Comparison of ENCODE assay signal across 13 mouse cellular contexts in the genomic region with DNA sequence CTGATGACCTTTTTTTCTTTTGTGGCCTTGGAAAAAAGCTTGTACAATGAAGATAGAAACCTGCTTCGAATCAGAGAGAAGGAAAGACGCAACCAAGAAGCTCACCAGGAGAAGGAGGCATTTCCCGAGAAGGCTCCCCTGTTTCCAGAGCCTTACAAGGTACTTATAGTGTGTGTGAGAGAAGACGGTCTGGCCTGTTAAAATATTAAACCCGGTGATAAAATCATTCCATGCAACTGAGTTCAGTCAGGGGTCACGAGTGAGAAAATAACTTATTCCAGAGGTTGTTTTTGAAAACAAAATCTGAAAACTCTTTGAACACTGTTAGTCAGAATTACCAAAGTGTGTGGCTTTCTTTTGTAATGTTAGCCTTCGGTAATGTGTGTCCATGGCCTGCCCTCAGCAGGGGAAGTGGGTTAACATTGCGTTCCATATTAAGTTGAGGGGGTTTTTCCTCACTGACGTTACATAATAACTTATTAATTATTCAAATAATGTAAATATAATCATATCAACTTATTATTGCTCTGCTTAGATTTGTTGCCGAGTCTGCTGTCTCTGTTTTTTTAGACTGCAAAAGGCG.
"Had no signal": no experiment of that assay in that cellular context is flagged by ENCODE, and none has a peak within 500 bp of the region (broad histone marks: within the 10 kb centered on the region; RNA-seq: fewer than 3 reads in every experiment).

No protein-coding gene starts in this region.

- H3K27me3 ChIP-seq: neural tube, embryonic 15.5 days had no signal

- DNase-seq: lung, adult 2 months; lung, postnatal 36 days; midbrain, embryonic 14.5 days; right cerebral cortex, adult 18-20 months; right cerebral cortex, postnatal 25 days; thymus, postnatal 36 days had no signal

- ATAC-seq: intestine, embryonic 16.5 days; lung, postnatal 0 days had no signal

- H3K9me3 ChIP-seq: limb, embryonic 10.5 days; midbrain, embryonic 10.5 days; neural tube, embryonic 15.5 days had no signal

- H3K9ac ChIP-seq: liver, embryonic 14.5 days; neural tube, embryonic 15.5 days had no signal

- H3K27ac ChIP-seq: limb, embryonic 10.5 days; liver, embryonic 14.5 days; midbrain, embryonic 10.5 days; neural tube, embryonic 15.5 days had no signal

- H3K4me3 ChIP-seq: limb, embryonic 10.5 days; midbrain, embryonic 10.5 days; myocyte; neural tube, embryonic 15.5 days had no signal

- H3K4me2 ChIP-seq: neural tube, embryonic 15.5 days had no signal

- H3K36me3 ChIP-seq: neural tube, embryonic 15.5 days had no signal
